Mouse (Mus musculus) erythroblast, embryonic 14.5 days (primary cell): Measurements from ENCODE around the gene Ajm1.

ENCODE experiments used
- GATA1 ChIP-seq: IDR thresholded peaks from 2 replicates; pipeline ENCODE4 v1.6.1; 2012; ENCODE audit warnings: low read length, inconsistent platforms, mixed read lengths
- TAL1 ChIP-seq: IDR thresholded peaks from 3 replicates; pipeline ENCODE4 v1.6.1; 2012; ENCODE audit warnings: low read length, inconsistent platforms, mixed read lengths

DNA sequence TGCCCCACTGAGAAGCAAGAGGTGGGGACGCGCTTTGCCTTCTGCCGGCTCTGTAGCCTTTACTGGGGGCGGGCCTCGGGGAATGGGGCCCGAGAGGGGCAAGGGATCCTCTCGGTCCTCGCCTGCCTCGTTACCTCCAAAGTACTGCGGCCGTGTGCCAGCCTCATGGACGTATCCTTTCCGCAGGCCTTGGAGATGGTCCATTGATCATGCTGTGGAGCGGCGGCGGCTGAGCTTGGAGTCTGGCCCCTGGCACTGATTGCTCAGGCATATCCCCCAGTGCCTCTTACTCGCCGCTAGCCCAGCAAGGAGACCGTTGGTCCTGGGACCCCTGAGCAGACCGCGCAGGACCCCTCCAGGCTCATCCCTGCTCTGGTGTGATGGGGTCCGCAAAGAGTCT lies 34.8 kb upstream of the Ajm1 start:
- TF ChIP-seq GATA1 (no peak), TAL1 (no peak)
